Mouse (Mus musculus) stomach, postnatal 0 days (tissue): ENCODE measurements around the gene Arid1b. TPM values are rescaled to one million over a fixed set of nuclear protein-coding genes. Genes with fewer than 3 reads are reported as not detected.

ENCODE experiments used
- ATAC-seq: fragments of 200-750 bp; cut with Nextera tagmentation; 2 replicates; pipeline ENCODE4 v1.8.0; 2017; ENCODE audit not compliant: low FRiP score, low TSS enrichment
- DNase-seq: peaks from one replicate; pipeline ENCODE4 v3.0.0-alpha.2; 2016; ENCODE audit warnings: low spot score
- H3K27ac ChIP-seq: fragments of 300-500 bp; sonication (generic); replicated peaks from 2 replicates; pipeline ENCODE4 v1.5.1; 2014; ENCODE audit warnings: mild to moderate bottlenecking, control low read depth
- H3K27me3 ChIP-seq: fragments of 300-500 bp; sonication (generic); 2 replicates; pipeline ENCODE4 v1.6.1; 2014; ENCODE audit warnings: low read length; ENCODE audit not compliant: control insufficient read depth, insufficient read depth
- H3K36me3 ChIP-seq: fragments of 300-500 bp; sonication (generic); 2 replicates; pipeline ENCODE4 v1.6.1; 2014; ENCODE audit warnings: low read length, mixed read lengths; ENCODE audit not compliant: control insufficient read depth, insufficient read depth
- H3K4me1 ChIP-seq: fragments of 300-500 bp; sonication (generic); replicated peaks from 2 replicates; pipeline ENCODE4 v1.6.1; 2014; ENCODE audit warnings: antibody characterized with exemption; ENCODE audit not compliant: control insufficient read depth, insufficient read depth
- H3K4me2 ChIP-seq: fragments of 300-500 bp; sonication (generic); replicated peaks from 2 replicates; pipeline ENCODE4 v1.6.1; 2014; ENCODE audit warnings: low read depth, mild to moderate bottlenecking, control low read depth, moderate library complexity
- H3K4me3 ChIP-seq: fragments of 300-500 bp; sonication (generic); 2 replicates; pipeline ENCODE4 v1.5.1; 2014; ENCODE audit warnings: low read depth, low read length, control low read depth
- H3K9ac ChIP-seq: fragments of 300-500 bp; sonication (generic); 2 replicates; pipeline ENCODE4 v1.6.1; 2014; ENCODE audit warnings: mild to moderate bottlenecking, low read length, control low read depth, mixed read lengths
- H3K9me3 ChIP-seq: fragments of 300-500 bp; sonication (generic); 2 replicates; pipeline ENCODE4 v1.6.1; 2016; ENCODE audit warnings: low read length; ENCODE audit not compliant: control insufficient read depth
- CTCF ChIP-seq: IDR thresholded peaks from 2 replicates; pipeline ENCODE4 v1.5.1; 2016; ENCODE audit warnings: antibody characterized with exemption, low read depth, mild to moderate bottlenecking, moderate library complexity
- EP300 ChIP-seq: optimal IDR thresholded peaks from 2 replicates; pipeline ENCODE3; 2016; ENCODE audit warnings: antibody characterized with exemption
- WGBS: fragments of 180-500 bp; shearing (Covaris S2); extraction: QIAGEN DNeasy Blood & Tissue Kit; methylation state at CpG from one replicate; pipeline ENCODE4 v1.1.7; 2014; 5-methylcytosine and 5-hydroxymethylcytosine counted together
- polyA plus RNA-seq: library from polyadenylated mRNA; unstranded; fragments of >200 nt; fragmentation: Nextera tagmentation; extraction: Ambion mirVana; gene quantifications from 2 replicates; pipeline ENCODE4 v1.2.1, GENCODE M21; 2015

Arid1b gene
- polyA plus RNA-seq, 1 experiment from 2014 or later: 5.6 TPM

DNA sequence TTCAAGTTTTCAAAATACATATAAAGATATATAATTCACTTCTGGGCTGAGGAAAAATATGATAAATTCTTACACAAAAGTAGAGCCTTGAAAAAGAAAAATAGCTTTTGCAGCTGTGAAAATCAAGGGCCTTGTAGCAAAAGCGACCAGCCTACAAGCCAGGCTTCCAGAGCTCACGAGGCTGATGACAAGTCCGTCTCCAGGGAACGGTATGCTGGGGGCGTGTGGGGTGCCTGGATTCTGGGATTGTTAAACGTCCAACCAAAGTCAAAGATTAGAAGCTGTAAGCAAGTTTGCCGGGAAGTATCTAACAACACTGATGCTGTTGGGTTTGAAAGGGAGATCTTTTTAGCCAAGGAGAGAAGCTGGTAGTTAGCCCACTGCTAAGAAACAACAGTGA is 377.4 kb downstream of the Arid1b start:
- Histone ChIP-seq H3K9me3 (no peaks in the 10 kb centered on the region), H3K4me1 (no peaks in the 10 kb centered on the region), H3K4me2 (no peak overlapping the region), H3K36me3 (no peaks in the 10 kb centered on the region), H3K9ac (no peak overlapping the region), H3K27ac (no peak overlapping the region), H3K27me3 (no peaks in the 10 kb centered on the region), H3K4me3 (no peak overlapping the region)
- DNase-seq (no peak), ATAC-seq (no peak)
- TF ChIP-seq EP300: no peak
- no peak for TF ChIP-seq CTCF
- 56% methylated on average over 7 of the region's 7 CpGs for WGBS

DNA sequence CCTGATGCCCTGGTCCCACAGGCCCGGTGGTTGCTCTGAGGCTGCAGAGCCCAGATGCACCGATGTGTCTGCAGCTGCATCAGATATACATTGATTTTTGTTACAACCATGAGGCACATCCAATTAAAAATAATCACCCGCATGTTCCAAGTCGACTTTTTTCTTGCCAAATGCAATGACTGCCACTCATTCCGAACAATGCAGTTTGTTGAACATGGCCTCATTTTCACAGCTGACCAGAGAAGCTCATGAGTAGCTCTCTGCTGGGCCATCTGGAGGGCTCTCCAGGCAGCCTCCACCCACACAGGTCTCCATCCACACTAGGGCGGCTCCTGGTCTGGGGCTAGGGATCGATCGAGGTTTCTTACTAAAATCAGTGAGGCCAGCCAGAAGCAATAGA is 378.8 kb downstream of the Arid1b start:
- 85% methylated on average over 8 of the region's 8 CpGs for WGBS
- Histone ChIP-seq H3K27ac (no peak overlapping the region), H3K4me3 (no peak overlapping the region), H3K9me3 (no peaks in the 10 kb centered on the region), H3K9ac (no peak overlapping the region), H3K4me1 (no peaks in the 10 kb centered on the region), H3K4me2 (no peak overlapping the region), H3K27me3 (no peaks in the 10 kb centered on the region), H3K36me3 (no peaks in the 10 kb centered on the region)
- DNase-seq (no peak), ATAC-seq (no peak)
- TF ChIP-seq CTCF (no peak), EP300 (no peak)

DNA sequence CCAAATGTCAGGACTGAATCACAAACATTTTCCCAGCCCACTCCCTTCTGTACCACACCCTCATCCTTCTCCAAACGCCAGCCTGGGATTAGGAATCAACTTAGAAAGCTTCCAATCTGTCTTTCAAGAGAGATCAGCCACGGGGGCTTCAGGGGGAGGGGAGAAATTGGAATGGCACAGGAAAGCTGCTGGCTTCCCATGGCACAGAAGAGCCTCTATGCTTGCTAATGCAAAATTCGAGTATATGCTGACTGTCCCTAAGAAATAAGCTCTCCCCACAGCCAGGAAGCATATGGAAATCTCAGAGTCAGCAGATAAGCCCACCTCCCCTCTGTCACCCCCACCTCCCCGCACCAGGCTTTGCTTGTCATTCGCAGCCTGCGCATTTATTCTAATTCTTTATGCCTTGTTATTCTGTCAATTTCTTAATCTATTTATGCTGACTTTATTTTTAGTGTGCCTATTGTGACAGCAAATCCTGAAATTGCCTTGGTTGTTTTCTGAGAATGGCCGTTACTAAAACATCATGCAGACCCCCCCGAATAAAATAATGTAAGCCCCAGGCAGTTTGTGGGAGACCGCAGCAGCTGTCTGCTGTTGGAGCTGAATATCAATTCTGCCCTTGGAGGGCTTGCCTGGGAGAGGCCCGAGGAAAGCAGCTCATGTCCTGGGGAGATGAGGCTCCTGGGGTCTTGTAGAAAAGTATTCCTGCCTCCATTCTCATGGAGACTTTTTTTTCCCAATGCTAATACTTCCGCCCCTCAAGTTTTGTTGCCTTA is 383.2 kb downstream of the Arid1b start:
- Histone ChIP-seq H3K27ac (no peak overlapping the region), H3K9me3 (no peaks in the 10 kb centered on the region), H3K27me3 (no peaks in the 10 kb centered on the region), H3K4me2 (no peak overlapping the region), H3K36me3 (no peaks in the 10 kb centered on the region), H3K4me1 (no peaks in the 10 kb centered on the region), H3K4me3 (no peak overlapping the region), H3K9ac (no peak overlapping the region)
- no peak for DNase-seq
- no peak for ATAC-seq
- no peak for TF ChIP-seq EP300
- TF ChIP-seq CTCF: no peak
- WGBS: 33% methylated on average over 11 of the region's 11 CpGs

DNA sequence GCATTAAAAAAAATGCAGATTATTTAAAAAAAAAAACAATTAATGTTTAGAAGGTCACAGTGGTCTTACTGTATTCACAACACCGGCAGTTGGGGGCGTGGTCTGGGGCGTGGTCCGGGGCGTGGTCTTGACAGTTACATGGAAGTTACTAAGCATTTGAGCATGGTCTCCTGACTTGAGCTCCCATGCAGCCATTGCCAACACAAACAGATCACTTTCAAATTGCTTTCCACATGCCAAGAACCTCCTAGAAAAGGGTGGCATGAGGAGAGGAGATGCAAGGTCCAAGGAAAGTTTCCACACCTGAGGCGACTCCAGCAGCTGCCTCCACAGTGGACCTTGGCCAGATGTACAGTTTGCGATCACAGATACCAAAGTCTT is 383.8 kb downstream of the Arid1b start:
- no peak overlapping the region for H3K27ac ChIP-seq
- H3K36me3 ChIP-seq: no peaks in the 10 kb centered on the region
- H3K4me2 ChIP-seq: no peak overlapping the region
- H3K27me3 ChIP-seq: no peaks in the 10 kb centered on the region
- no peak overlapping the region for H3K4me3 ChIP-seq
- TF ChIP-seq CTCF (no peak), EP300 (no peak)
- no peak for ATAC-seq
- no peaks in the 10 kb centered on the region for H3K9me3 ChIP-seq
- H3K9ac ChIP-seq: no peak overlapping the region
- WGBS: 26% methylated on average over 7 of the region's 7 CpGs
- DNase-seq: peak; percentile 41
- H3K4me1 ChIP-seq: no peaks in the 10 kb centered on the region

DNA sequence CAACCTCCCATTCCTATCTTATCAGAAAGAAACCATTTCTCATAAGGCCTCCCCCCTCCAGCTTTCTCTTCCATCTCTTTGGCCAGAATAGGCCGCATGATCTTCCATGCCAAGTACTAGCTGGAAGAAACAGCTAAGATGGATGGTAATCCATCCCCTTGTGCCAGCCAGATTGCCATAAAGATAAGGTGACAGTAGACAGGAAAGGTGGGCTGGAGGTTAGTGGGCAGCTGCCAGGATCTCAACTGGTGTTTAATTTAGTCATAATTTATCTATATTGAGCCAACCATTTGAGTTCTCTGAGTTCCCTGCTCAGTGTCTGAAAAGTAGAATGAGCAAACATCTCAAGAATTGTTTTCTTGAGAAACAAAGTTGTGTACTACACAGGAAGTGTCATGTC is 391.6 kb downstream of the Arid1b start:
- 69% methylated on average over 1 of the region's 1 CpGs for WGBS
- Histone ChIP-seq H3K9me3 (no peaks in the 10 kb centered on the region), H3K27ac (no peak overlapping the region), H3K4me1 (no peaks in the 10 kb centered on the region), H3K4me3 (no peak overlapping the region), H3K9ac (no peak overlapping the region), H3K4me2 (no peak overlapping the region), H3K27me3 (no peaks in the 10 kb centered on the region), H3K36me3 (no peaks in the 10 kb centered on the region)
- ATAC-seq (no peak), DNase-seq (no peak)
- TF ChIP-seq CTCF: no peak
- TF ChIP-seq EP300: no peak

DNA sequence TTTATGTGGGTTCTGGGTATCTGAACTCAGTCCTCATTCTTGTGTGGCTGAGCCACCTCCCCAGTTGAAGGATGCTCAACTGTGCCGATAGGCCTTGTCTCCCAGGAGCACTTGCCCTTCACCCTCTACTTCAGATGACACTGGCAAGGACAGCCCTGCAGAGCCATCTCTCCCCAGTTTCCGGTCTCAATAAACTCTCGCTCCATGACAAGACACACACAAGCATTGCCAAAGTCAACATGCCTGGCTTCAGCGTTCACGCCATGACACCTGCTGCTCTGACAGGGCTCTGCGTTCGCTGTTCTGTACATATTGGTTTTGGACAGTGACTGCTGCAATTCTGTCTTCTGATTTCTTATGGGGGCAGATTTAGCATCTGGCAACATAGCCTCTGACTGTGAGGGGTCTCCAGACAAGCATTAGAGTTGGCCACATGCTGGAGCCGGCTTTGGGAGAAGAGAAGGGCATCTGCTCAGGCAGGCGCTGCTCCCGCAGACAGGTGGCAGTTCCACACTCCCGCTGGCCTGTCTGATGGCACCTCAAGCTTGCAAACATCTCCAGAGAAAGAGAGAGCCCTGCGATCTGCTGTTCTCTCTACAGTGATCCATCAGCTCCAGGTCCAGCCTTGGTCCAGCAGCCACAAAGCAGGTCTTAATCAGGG is 392.9 kb downstream of the Arid1b start:
- Histone ChIP-seq H3K9ac (no peak overlapping the region), H3K9me3 (no peaks in the 10 kb centered on the region), H3K27me3 (no peaks in the 10 kb centered on the region), H3K36me3 (no peaks in the 10 kb centered on the region), H3K4me1 (no peaks in the 10 kb centered on the region), H3K4me2 (no peak overlapping the region), H3K4me3 (no peak overlapping the region), H3K27ac (no peak overlapping the region)
- DNase-seq (no peak), ATAC-seq (no peak)
- TF ChIP-seq CTCF: no peak
- no peak for TF ChIP-seq EP300
- 81% methylated on average over 12 of the region's 12 CpGs for WGBS
